ENCODE assay signal across 11 mouse cellular contexts in genomic region chrX:8020111-8020778, GRCm38 (mm10). TPM values are rescaled to one million over a fixed set of nuclear protein-coding genes. Genes with fewer than 3 reads are reported as not detected.
DNase-seq lines count a peak whose midpoint lies in the region; ATAC-seq and TF ChIP-seq lines count a peak whose summit lies in the region.
"Had no signal": no experiment of that assay in that cellular context is flagged by ENCODE, and none has a peak within 500 bp of the region (broad histone marks: within the 10 kb centered on the region; RNA-seq: fewer than 3 reads in every experiment).

No protein-coding gene starts in this region.

- H3K4me1 ChIP-seq in kidney, embryonic 16.5 days (ENCODE audit: insufficient read depth, low read length): no peaks in the 10 kb centered on the region
- no peaks in the 10 kb centered on the region for H3K4me1 ChIP-seq in thymus, adult 2 months (replicated peaks; ENCODE audit: control insufficient read depth, insufficient read depth, low read length)
- H3K4me1 ChIP-seq: hindbrain, embryonic 15.5 days; limb, embryonic 12.5 days had no signal

- DNase-seq in CD4-positive, CD25-positive, alpha-beta regulatory T cell, adult 2 months (ENCODE audit: low read depth, low spot score): peak; percentile 41
- DNase-seq in kidney, postnatal 4 days: peak; percentile 5 to 11
- DNase-seq in thymus, postnatal 25 days: peak; percentile 6
- DNase-seq in thymus, adult 2 months: no peak
- DNase-seq in c-Kit-positive CD71-positive TER-119-positive erythroid progenitor cells, embryonic 14.5 days (ENCODE audit: low spot score): no peak

- H3K4me2 ChIP-seq in kidney, embryonic 16.5 days (replicated peaks; ENCODE audit: low read depth, low read length): no peak overlapping the region
- H3K4me2 ChIP-seq: heart, embryonic 11.5 days; hindbrain, embryonic 15.5 days; limb, embryonic 12.5 days had no signal

- no peak overlapping the region for H3K4me3 ChIP-seq in kidney, embryonic 16.5 days (ENCODE audit: low read length)
- H3K4me3 ChIP-seq in thymus, adult 2 months (ENCODE audit: control insufficient read depth, insufficient read depth, low read length): no peak overlapping the region
- H3K4me3 ChIP-seq: hindbrain, embryonic 15.5 days; limb, embryonic 12.5 days had no signal

- no peak overlapping the region for H3K27ac ChIP-seq in kidney, embryonic 16.5 days (ENCODE audit: low read length)
- H3K27ac ChIP-seq in thymus, adult 2 months (ENCODE audit: control insufficient read depth, insufficient read depth, low read length): no peak overlapping the region
- H3K27ac ChIP-seq: hindbrain, embryonic 15.5 days; limb, embryonic 12.5 days had no signal

- H3K36me3 ChIP-seq in kidney, embryonic 16.5 days (ENCODE audit: insufficient read depth, low read length): no peaks in the 10 kb centered on the region
- no peaks in the 10 kb centered on the region for H3K36me3 ChIP-seq in thymus, adult 2 months (ENCODE audit: control insufficient read depth, insufficient read depth, low read length)
- H3K36me3 ChIP-seq: hindbrain, embryonic 15.5 days; limb, embryonic 12.5 days had no signal

- ATAC-seq in CD4-positive, CD25-positive, alpha-beta regulatory T cell, adult 4 months: no peak
- no peak for ATAC-seq in kidney, embryonic 16.5 days (ENCODE audit: low FRiP score, low TSS enrichment)
- ATAC-seq in activated CD4-positive, CD25-positive, alpha-beta regulatory T cell, adult 4 months: no peak

- H3K9me3 ChIP-seq in kidney, embryonic 16.5 days (ENCODE audit: low read length): no peaks in the 10 kb centered on the region
- H3K9me3 ChIP-seq: hindbrain, embryonic 15.5 days; limb, embryonic 12.5 days had no signal

- no peak overlapping the region for H3K9ac ChIP-seq in kidney, embryonic 16.5 days (replicated peaks; ENCODE audit: low read length)
- H3K9ac ChIP-seq: hindbrain, embryonic 15.5 days; limb, embryonic 12.5 days had no signal

- no peak for TF ChIP-seq POLR2A in thymus, adult 2 months (IDR thresholded peaks at IDR 0.05; ENCODE audit: control insufficient read depth, extremely low read depth, insufficient read depth, low read length, poor library complexity)

- WGBS in kidney, embryonic 16.5 days: 91% methylated on average over 2 of the region's 2 CpGs
- WGBS in thymus, adult 2 months: 97% methylated on average over 2 of the region's 2 CpGs

- H3K27me3 ChIP-seq in kidney, embryonic 16.5 days (ENCODE audit: insufficient read depth, low read length): no peaks in the 10 kb centered on the region
- no peaks in the 10 kb centered on the region for H3K27me3 ChIP-seq in thymus, adult 2 months (ENCODE audit: control insufficient read depth, insufficient read depth, low read length)
- H3K27me3 ChIP-seq: hindbrain, embryonic 15.5 days; limb, embryonic 12.5 days had no signal

- TF ChIP-seq CTCF in thymus, adult 2 months (IDR thresholded peaks at IDR 0.05; ENCODE audit: borderline replicate concordance, control insufficient read depth, extremely low read depth, insufficient read depth, low read length, poor library complexity): no peak

RNA-seq across cellular contexts. Expression of gene Glod5, which starts 2.0 kb away (rescaled TPM):
- not detected for polyA plus RNA-seq in CD4-positive, CD25-positive, alpha-beta regulatory T cell, adult 4 months (2017; shearing (Covaris generic))
- 0.34 and 0.64 TPM in 2 replicates for polyA plus RNA-seq in kidney, embryonic 16.5 days (2015; fragmentation: Nextera tagmentation; extraction: Ambion mirVana)
- not detected in 2 replicates for polyA plus RNA-seq in thymus, adult 2 months (2012; rRNA removed)
- polyA plus RNA-seq in activated CD4-positive, CD25-positive, alpha-beta regulatory T cell, adult 4 months (2017; shearing (Covaris generic)): not detected
- polyA plus RNA-seq: heart, embryonic 11.5 days; limb, embryonic 12.5 days had no signal

RNA-seq across cellular contexts. Expression of gene Gata1, which starts 42.4 kb away (rescaled TPM):
- 10 to 100 TPM; 43.6 to 47.9 TPM for polyA plus RNA-seq in CD4-positive, CD25-positive, alpha-beta regulatory T cell, adult 4 months (2017; shearing (Covaris generic))
- 0.58 and 0.69 TPM in 2 replicates for polyA plus RNA-seq in kidney, embryonic 16.5 days (2015; fragmentation: Nextera tagmentation; extraction: Ambion mirVana)
- 2.7 and 2.9 TPM in 2 replicates for polyA plus RNA-seq in thymus, adult 2 months (2012; rRNA removed)
- polyA plus RNA-seq in activated CD4-positive, CD25-positive, alpha-beta regulatory T cell, adult 4 months (2017; shearing (Covaris generic)): 10 to 100 TPM; 28.9 to 29.6 TPM

RNA-seq across cellular contexts. Expression of gene Suv39h1, which starts 54.3 kb away (rescaled TPM):
- 10 to 100 TPM; 16.0 to 31.0 TPM for polyA plus RNA-seq in CD4-positive, CD25-positive, alpha-beta regulatory T cell, adult 4 months (2017; shearing (Covaris generic))
- 66.5 and 70.7 TPM in 2 replicates for polyA plus RNA-seq in kidney, embryonic 16.5 days (2015; fragmentation: Nextera tagmentation; extraction: Ambion mirVana)
- polyA plus RNA-seq in thymus, adult 2 months (2012; rRNA removed): 69.4 and 74.6 TPM in 2 replicates
- 10 to 100 TPM; 14.5 to 22.4 TPM for polyA plus RNA-seq in activated CD4-positive, CD25-positive, alpha-beta regulatory T cell, adult 4 months (2017; shearing (Covaris generic))

Comparison
In these comparisons a context has a peak if more than half of its experiments do, and no peak if none do; other contexts are left out.
1. DNase-seq: peak in CD4-positive, CD25-positive, alpha-beta regulatory T cell, adult 2 months (single experiment), kidney, postnatal 4 days (2 of 2) and thymus, postnatal 25 days (single experiment); none in thymus, adult 2 months (single experiment) and c-Kit-positive CD71-positive TER-119-positive erythroid progenitor cells, embryonic 14.5 days (single experiment).